Mouse (Mus musculus): Measurements from ENCODE around the gene Anks1.
A peak's percentile ranks its signal among the peaks of the same experiment; 100 is the strongest.

Gene Anks1

DNA sequence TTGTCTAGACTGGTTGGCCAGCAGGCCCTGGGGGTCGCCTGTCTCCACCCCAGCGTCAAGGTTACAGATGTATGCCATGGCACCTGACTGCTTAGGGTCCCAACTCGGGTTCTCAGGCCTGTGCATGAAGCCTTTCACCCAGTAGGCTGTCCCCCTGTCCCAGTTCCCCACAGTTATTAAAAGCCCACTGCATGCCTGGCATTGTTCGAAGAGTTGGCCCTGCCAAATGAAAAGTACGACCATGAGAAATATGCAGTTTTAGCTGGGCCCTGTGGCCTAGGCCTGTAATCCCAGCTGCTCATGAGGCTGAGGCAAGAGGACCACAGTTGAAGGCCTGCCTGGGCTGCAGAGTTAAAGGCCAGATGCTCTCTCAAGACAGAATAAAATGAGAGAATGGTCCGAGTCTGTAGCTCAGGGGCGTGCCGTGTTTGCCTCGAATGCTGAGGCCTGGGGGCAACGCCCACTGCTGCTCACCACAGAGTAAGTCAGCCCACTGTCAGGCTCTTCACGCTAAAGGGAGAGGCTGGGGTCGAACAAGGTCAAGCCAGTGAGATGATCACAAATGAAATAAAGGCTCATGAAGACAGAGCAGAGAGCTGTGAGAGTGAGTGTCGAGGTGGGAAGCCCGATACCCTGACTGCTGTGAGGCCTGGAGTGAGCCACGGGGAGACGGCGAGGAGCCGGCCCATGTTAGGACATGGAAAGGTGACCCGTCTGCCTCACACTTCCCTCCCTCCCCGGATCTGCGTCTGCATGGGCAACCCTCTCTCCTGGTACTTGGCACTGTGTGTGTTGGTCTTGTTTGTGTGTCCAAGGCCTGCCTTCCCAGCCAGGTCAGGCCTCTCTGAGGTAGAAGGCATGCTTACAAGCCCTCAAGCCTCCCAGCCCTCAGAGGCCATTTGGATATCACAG lies 110.9 kb downstream of the Anks1 start:
- no peak for DNase-seq (ENCODE audit: low read depth, low spot score)

GRCm38 (mm10) chr17:28021911-28022310 lies 112.8 kb downstream of the Anks1 start:
- no peak for DNase-seq (ENCODE audit: low read depth, low spot score)

DNA sequence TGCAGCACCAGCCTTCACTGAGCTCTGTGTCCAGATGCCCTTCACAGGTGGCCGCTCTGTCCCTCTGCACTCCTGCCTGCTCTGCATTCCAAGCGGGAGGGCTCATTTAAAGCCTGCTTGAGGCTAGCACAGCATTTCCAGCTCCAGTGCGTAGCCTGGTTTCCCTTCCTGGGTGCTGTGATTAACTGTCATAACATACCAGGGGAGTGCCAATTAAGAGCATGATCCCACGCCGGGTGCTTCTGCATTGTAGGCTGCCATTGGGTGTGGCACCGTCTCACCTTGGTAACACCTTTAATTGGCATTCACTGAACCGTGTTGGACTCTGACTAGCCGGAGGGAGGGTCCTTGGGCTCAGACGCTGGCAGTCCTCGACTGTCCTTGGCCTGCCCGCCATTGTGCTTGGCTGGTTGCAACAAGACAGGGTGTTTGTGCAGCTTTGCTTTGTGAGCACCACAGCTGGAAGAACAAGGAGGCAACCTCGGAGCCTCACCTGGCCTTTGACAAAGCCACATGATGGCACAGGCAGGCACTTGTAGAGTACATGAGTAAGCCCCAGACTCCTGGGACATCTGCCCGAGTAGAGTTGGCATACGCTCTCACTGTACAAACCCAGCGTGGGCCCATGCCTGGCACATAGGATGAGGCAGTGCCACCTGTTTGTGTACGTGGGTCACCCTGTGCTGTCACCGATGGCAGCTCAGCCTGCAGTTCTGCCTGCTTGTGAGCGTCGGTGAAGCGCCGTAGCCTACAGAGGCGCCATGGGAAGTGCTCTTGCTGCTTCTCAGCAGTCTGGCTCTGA lies 113.9 kb downstream of the Anks1 start:
- no peak for DNase-seq (ENCODE audit: low read depth, low spot score)

DNA sequence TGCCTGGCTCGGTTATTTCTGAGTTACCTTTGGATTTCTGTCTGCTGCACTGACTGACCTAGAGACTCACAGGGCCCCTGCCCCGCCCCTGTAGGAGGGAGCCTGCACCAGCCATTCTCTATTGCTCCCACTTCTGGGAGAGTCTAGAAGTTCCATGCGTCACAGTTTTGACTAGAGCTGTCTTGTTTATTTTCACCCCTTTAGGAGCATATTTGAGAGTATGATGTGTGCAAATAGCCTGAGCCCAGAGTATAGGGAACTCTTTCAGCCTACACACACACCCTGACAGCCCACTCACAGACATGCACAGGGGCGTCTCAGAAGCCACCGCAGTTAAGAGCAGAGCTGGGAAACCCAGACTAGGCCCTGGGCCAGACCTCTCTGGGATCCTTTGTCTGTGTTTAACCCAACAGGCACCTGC lies 116.4 kb downstream of the Anks1 start:
- no peak for DNase-seq (ENCODE audit: low read depth, low spot score)

DNA sequence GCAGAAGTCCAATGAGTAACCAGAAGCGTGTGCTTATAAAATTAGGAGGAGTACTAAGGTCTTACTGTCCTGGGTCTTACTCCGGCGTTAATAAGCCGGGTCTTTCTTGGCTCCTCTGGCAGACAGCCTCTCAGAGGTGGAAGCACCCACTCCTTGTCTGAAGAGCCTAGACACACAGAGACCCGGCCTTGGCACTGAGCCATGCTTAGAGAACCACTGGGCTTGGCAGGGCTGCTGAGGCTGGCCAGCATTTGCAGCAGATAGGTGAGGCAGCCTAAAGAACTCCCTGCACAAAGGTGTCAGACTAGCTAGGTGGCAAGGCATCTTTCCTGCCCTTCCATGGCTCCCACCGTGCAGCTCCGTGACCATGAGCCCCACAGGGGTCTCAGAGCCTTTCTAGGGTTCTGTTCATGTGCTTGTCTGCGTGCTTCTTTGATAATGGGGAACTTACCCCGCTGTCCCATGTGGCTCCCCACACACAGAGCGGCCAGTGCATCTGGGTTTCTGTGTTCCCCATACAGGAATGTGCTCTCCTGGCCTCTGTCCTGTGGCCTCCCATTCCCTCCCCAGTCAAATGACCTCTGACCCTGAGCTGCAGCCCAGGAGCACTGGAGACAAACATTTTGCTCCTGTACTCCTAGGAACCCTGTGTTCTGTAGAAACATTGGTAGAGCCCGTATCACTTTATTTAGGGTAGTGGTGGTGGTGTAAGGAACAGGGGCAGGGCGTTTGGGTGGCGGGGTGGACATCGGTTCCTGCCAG lies 117.2 kb downstream of the Anks1 start:
- no peak for DNase-seq (ENCODE audit: low read depth, low spot score)

- no peak for DNase-seq (ENCODE audit: low read depth, low spot score)
These were observed 118.1 kb downstream of the Anks1 start for GRCm38 (mm10) chr17:28027197-28027596.

GRCm38 (mm10) chr17:28028236-28028635 lies 119.1 kb downstream of the Anks1 start:
- DNase-seq (ENCODE audit: low read depth, low spot score) = no peak

DNA sequence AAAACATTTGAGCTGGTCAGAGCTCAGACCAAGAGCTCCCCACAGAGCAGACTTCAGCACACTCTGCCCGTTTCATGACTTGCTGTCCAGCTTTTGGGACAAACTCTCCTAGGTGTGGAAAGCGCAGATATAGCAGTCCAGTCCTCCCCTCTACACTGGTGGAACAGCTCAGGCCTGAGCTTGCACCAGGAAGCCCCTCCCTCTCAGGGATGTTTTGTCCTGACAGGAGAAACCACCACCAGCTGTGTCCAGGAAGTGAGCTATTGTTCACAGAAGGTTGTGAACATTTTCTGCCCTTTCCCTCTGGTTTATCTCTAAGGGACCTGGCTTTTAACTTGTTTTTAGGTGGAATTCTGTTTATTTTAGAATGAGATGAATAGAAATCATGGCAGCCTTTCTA lies 120.2 kb downstream of the Anks1 start:
- DNase-seq (ENCODE audit: low read depth, low spot score) = no peak

GRCm38 (mm10) chr17:28030446-28030845 lies 121.3 kb downstream of the Anks1 start:
- peak; percentile 83 for DNase-seq (ENCODE audit: low read depth, low spot score)

DNA sequence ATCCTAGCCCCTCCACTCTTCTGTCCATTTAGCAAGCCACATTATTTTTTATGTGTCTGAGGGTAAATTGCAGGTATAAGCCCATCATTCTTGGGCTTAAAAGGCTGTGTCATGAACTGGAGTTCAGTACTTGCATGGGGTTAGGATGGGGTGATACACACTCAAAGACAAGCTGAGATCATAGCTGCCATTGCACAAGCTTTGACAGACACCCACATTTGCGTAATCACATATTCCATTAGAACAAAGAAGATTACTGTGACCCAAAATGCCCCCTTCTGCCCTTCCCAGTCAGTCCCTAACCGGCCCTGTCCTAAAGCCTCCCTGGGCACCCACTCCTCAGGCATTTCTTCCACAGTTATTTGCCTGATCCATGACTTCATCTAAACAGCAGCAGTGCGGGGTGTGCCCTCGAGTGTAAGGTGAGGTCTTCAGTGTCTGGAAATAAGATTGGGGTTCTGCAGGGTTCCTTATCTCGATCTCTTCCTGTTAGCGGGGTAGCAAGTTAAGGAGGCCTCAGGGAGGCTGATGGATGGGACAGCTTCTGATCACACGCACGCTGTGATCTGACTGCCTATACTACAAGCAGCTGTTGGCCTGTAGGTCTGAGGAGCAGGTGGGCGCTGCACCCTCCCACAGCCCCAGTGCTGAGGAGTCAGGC lies 122.3 kb downstream of the Anks1 start:
- no peak for DNase-seq (ENCODE audit: low read depth, low spot score)

DNA sequence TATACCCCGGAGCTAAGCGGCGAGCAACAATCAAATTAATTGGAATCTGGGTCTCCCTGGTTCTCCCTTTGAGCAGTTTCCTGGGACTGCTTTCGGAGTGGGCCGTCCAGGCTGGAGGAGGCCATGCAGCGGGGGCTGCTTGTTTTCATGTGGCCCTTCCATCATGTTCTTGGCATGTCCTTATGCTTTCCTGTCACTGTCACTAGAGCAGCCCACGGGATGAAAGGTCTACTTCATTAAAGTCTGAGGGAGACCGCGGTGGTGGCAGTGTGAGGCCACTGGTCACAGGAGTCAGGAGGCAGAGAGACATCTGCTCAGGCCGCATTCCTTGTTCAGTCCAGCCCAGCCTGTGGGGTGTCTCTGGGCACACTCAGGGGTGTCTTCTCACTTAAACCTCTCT lies 123.1 kb downstream of the Anks1 start:
- DNase-seq (ENCODE audit: low read depth, low spot score) = no peak

- DNase-seq (ENCODE audit: low read depth, low spot score) = no peak
These were observed 124.0 kb downstream of the Anks1 start for GRCm38 (mm10) chr17:28033046-28033580.

DNA sequence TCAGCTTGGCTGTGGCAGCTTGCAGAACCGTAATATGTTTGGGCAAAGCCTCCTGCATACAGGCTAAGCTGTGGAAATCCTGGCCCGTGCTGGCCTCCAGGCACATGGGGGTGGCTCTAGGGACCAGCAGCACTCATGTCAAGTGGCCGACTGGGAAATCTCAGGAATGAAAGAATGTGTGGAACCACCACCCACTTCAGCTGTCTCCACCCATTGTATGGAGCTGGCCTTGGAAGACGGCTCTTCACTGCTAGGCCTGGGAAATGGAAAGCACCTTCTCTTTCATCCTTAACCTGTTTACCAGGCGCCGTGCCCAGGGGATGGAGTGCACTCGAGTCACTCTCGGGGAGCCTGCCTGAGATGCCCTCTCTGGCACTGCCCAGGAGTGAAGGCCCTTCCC lies 125.9 kb downstream of the Anks1 start:
- no peak for DNase-seq (ENCODE audit: low read depth, low spot score)

DNA sequence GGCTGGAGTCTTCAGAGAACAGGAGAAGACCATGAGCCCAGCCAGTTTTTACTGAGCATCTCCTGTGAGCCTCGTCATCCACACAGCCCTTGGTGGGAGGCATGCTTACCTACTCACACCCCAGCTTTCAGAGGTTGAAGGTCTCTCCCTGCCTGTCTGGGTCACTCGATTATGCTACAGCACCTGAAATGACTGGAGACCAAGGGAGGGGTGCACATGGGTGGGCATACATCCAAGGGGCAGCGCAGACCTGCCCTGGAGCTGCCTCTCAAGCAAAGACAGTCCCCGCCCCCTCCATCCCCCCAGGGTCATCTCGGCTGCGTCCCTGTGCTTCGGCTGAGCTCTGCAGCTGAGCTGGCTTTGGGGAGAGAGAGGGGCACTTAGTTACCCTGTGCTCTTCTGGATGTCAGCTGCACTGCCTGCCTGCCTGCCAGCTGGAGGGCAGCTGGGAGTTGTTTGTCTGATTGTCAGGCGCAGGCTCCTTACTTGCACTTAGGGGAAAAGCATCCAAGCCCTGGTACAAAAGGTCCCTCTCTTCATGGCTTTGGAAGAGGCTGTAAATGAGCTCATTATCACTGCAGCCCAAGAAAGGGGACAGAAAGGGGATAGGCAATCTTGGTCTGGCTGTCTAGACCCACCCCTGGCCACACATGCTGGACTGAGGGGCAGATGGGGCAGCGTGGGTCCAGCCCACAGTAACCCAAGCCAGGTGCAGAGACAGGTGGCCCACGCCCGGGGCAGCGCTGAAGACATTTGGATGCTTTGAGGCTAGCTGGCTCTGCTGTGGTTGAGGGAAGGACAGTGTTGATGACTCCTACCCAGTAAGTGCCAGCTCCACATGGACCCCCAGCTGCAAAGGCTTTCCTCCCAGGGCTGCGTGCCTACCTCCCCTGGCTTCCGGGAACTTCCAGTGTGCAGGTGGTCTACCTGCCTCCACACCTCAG lies 128.0 kb downstream of the Anks1 start:
- DNase-seq (ENCODE audit: low read depth, low spot score) = no peak

- DNase-seq (ENCODE audit: low read depth, low spot score) = no peak
These were observed 131.5 kb downstream of the Anks1 start for GRCm38 (mm10) chr17:28040620-28041019.

DNA sequence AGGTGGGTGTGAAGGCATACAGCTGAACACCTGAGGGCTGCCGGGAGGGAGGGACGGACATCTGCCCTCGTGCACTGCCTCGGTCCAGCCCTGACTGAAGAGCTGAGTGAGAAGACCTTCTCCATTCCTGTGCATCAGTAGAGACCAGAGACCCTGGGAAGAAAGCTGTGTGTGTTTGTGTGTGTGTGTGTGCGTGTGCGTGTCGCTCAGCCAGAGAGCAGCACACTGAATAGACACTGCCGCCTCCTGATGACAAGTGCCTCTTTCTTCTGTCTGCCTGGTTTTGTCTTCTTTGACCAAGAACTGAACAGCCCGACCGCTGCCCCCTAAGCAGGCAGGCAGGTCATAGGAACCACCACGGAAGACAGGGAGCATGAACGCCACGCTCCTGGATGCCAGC lies 132.2 kb downstream of the Anks1 start:
- no peak for DNase-seq (ENCODE audit: low read depth, low spot score)

DNA sequence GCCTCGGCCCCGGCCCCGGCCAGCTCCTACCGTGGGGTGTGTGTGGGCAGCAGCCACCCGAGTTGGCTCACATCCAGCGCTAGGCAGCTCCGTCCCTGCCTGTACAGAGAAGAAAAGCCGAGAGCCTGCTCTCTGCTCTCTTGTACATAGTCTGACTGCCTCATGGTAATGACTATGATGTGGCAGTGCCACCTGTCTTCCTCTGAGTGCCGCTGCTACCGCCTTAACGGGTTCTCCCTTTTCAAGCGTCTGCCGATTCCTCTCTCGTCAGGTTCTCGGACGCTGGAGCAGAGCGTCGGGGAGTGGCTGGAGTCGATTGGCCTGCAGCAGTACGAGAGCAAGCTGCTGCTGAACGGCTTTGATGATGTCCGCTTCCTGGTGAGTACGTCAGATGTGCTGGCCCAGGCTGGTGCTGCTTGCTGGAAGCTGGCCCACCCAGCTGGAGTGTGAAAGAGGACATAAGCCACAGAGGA lies 133.2 kb downstream of the Anks1 start:
- DNase-seq (ENCODE audit: low read depth, low spot score) = no peak

DNA sequence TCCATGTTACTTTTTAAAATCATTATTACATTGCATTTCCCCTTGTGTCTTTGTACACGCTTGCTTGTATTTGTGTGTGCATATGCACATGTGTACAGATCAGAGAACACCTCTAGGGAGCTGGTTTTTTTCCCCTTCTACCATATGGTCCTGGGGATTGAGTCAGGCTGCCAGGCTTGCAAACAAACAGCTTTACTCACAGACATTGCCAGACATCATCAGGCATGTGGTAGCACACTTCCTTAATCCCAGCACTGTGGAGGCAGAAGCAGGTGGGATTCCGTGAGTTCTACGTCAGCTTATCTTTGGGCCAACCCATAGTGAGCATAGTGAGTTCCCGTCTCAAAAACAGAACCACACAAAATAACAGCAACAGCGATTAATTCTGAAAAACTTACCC lies 137.9 kb downstream of the Anks1 start:
- DNase-seq (ENCODE audit: low read depth, low spot score) = no peak

- DNase-seq (ENCODE audit: low read depth, low spot score) = no peak
These were observed 138.4 kb downstream of the Anks1 start for GRCm38 (mm10) chr17:28047520-28047919.

DNA sequence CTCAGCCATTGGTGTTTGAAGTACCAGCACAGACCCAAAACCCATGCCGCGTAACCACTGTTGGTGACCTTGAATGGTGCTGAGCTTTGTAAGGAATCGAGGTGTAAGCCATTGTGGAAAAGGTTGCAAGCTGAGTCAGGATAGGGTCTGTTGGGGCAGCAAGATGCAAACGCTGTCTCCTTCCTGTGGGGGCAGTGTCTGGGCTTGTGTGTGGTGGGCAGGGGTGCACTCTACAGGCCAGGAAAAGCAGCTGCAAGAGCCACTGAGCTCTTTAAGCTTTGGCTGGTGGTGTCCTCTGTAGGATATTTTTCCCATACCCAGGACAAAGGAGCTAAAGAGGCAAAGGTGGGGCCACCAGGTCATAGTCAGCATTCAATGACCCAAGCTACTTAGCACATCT lies 139.3 kb downstream of the Anks1 start:
- DNase-seq (ENCODE audit: low read depth, low spot score) = no peak

Data from telencephalon, adult 2 months (tissue).